Mouse (Mus musculus) neural tube, embryonic 11.5 days (tissue): ENCODE results near the gene Gpam. TPM values are rescaled to one million over a fixed set of nuclear protein-coding genes. Genes with fewer than 3 reads are reported as not detected.

Experiments
- ATAC-seq: fragments of 200-750 bp; cut with Nextera tagmentation; 2 replicates; pipeline ENCODE4 v1.8.0; 2017; ENCODE audit warnings: moderate number of reproducible peaks, mild to moderate bottlenecking, moderate TSS enrichment, moderate library complexity; ENCODE audit not compliant: insufficient read depth, low FRiP score, low TSS enrichment
- DNase-seq: peaks from one replicate; pipeline ENCODE4 v3.0.0-alpha.2; 2015; ENCODE audit warnings: low spot score
- H3K27ac ChIP-seq: fragments of 300-500 bp; sonication (generic); 2 replicates; pipeline ENCODE4 v1.5.1; 2014; ENCODE audit warnings: low read depth, mild to moderate bottlenecking, low read length
- H3K27me3 ChIP-seq: fragments of 300-500 bp; sonication (generic); 2 replicates; pipeline ENCODE4 v1.6.1; 2014; ENCODE audit warnings: mild to moderate bottlenecking, low read length, mixed read lengths; ENCODE audit not compliant: control insufficient read depth, insufficient read depth
- H3K36me3 ChIP-seq: fragments of 300-500 bp; sonication (generic); 2 replicates; pipeline ENCODE4 v1.6.1; 2014; ENCODE audit warnings: mild to moderate bottlenecking, low read length, moderate library complexity, mixed read lengths; ENCODE audit not compliant: control insufficient read depth, insufficient read depth
- H3K4me1 ChIP-seq: fragments of 300-500 bp; sonication (generic); 2 replicates; pipeline ENCODE4 v1.6.1; 2014; ENCODE audit warnings: low read length, mixed read lengths; ENCODE audit not compliant: control insufficient read depth, insufficient read depth
- H3K4me2 ChIP-seq: fragments of 300-500 bp; sonication (generic); 2 replicates; pipeline ENCODE4 v1.6.1; 2014; ENCODE audit warnings: low read depth, mild to moderate bottlenecking, moderate library complexity
- H3K4me3 ChIP-seq: fragments of 300-500 bp; sonication (generic); 2 replicates; pipeline ENCODE4 v1.5.1; 2014; ENCODE audit warnings: low read depth, low read length
- H3K9ac ChIP-seq: fragments of 300-500 bp; sonication (generic); 2 replicates; pipeline ENCODE4 v1.6.1; 2014; ENCODE audit warnings: mild to moderate bottlenecking, low read length
- H3K9me3 ChIP-seq: fragments of 300-500 bp; sonication (generic); 2 replicates; pipeline ENCODE4 v1.6.1; 2016; ENCODE audit warnings: low read length; ENCODE audit not compliant: control insufficient read depth
- WGBS: fragments of 180-500 bp; shearing (Covaris S2); extraction: QIAGEN DNeasy Blood & Tissue Kit; methylation state at CpG from one replicate; pipeline ENCODE4 v1.1.7; 2014; 5-methylcytosine and 5-hydroxymethylcytosine counted together
- polyA plus RNA-seq: library from polyadenylated mRNA; unstranded; fragments of >200 nt; fragmentation: Nextera tagmentation; extraction: Ambion mirVana; gene quantifications from 2 replicates; pipeline ENCODE4 v1.2.1, GENCODE M21; 2014

The Gpam gene
- polyA plus RNA-seq, 1 experiment from 2014 or later = 20.4 TPM

DNA sequence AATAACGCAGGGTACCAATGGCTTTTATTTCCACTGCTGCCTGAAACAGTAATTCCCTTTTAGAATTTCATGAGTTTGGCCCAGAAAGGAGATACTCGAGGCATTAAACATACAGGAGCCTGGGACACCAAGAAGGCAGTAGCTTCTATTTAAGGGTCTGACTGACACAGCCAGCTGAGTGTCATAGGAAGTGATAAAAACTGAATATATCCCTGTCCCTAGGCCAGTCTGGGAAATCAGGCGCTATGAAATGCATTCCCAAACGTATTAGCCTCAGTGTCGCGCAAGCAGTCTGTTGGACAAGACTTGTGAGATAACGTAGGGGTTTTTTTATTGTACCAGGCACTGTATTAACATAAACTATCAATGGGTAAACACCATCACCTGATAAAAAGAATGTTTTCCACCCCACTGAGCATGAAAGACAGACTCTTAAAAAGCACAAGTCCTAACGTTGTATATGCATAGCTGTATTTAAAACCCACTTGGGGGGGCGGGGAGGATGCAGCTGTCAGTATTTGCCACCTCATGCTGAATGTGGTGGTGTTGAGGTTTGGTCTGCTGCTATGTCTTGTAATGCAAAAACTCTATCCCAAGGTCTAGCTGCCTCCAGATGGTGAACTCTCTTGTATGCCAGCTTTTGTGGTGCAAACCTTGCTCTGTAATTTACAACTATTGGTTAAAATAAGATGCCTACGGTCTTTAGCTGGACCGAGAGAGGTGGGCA is 6.4 kb downstream of the Gpam start:
- no peaks in the 10 kb centered on the region for H3K36me3 ChIP-seq
- no peak overlapping the region for H3K27ac ChIP-seq
- H3K9me3 ChIP-seq = no peaks in the 10 kb centered on the region
- no peaks in the 10 kb centered on the region for H3K27me3 ChIP-seq
- ATAC-seq (no peak), DNase-seq (no peak)
- peaks cover 19% of the 10 kb centered on the region for H3K4me1 ChIP-seq
- no peak overlapping the region for H3K9ac ChIP-seq
- H3K4me2 ChIP-seq = no peak overlapping the region
- WGBS = 50% methylated on average over 11 of the region's 11 CpGs
- H3K4me3 ChIP-seq = no peak overlapping the region

DNA sequence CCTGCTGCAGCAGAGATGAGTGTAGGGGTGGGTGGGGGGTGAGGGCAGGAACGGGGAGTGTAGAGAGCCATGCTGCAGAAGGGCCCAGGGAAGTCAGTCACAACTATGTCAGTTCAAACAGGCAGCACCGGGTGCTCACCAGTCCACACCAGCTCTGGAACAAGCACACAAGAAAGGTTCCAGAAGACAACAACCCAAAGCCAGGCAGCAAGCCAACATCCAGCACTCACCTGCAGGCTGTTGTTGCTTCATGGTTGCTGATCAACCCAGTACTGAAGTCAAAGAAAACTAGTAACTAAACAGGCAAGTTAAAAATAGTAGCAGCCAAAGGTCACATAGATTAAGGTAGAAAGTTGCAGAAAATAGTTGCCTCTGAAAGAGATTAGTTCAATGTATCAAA is 7.5 kb downstream of the Gpam start:
- no peak overlapping the region for H3K9ac ChIP-seq
- WGBS = 65% methylated on average over 2 of the region's 2 CpGs
- H3K4me3 ChIP-seq = no peak overlapping the region
- H3K9me3 ChIP-seq = no peaks in the 10 kb centered on the region
- no peak for ATAC-seq
- H3K27ac ChIP-seq = no peak overlapping the region
- H3K36me3 ChIP-seq = no peaks in the 10 kb centered on the region
- H3K4me2 ChIP-seq = no peak overlapping the region
- no peak for DNase-seq
- peaks cover 19% of the 10 kb centered on the region for H3K4me1 ChIP-seq
- no peaks in the 10 kb centered on the region for H3K27me3 ChIP-seq

DNA sequence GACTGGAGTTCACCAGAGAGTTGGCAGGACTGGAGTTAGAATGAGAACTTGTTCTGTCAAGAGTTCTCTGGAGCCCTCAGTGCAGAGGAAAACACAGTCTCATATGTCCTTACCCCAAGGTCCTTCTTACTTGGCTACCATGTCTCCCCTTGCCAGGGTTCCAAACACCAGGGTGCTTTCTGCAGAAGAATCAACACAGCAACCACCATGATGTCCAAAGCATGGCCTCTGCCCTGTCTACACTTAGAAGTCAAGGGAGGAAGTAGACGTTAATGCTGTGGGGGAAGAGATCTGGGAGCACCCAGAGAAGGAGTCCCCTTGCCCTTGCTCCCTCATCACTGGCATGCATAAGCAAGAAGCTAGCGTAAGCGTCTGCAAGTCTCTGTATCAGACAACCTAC is 9.0 kb downstream of the Gpam start:
- Histone ChIP-seq H3K9ac (no peak overlapping the region), H3K36me3 (no peaks in the 10 kb centered on the region), H3K27me3 (no peaks in the 10 kb centered on the region), H3K27ac (no peak overlapping the region), H3K4me2 (no peak overlapping the region), H3K4me3 (no peak overlapping the region), H3K4me1 (peaks cover 13% of the 10 kb centered on the region), H3K9me3 (no peaks in the 10 kb centered on the region)
- WGBS = 86% methylated on average over 3 of the region's 3 CpGs
- no peak for ATAC-seq
- no peak for DNase-seq

DNA sequence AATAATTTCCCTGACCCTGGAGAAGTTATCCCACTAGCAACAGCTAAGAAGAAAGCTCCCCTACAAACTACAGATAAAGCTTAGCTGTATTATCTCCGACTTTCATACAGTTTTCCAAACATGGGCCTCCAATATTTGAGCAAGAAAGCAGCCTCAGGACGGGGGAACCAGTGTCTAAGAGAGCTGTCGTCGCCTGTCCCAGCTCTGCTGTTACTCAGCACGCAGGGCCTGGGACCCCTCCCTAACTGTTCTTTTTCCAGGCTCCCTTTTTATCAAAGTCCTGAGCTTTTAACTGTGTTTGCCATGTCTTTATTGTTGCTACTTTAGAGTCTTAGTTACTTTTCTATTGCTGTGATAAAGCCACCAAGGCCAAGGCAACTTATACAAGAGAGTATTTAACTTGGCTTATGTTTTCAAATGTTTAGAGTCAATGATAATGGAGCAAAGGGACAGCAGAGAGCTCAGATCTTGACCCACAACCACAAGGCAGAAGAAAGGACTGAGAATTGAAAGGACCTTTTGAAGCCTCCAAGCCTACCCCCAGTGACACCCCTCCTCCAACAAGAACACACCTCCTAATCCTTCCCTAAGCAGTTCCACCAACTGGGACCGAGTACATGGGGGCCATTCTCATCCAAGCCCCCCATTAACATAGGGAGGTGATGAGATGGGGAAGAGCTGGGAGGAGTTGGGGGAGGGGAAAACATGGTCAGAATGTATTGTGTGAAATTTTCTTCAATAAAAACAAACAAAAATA is 9.8 kb downstream of the Gpam start:
- no peak overlapping the region for H3K9ac ChIP-seq
- H3K27me3 ChIP-seq = no peaks in the 10 kb centered on the region
- ATAC-seq (no peak), DNase-seq (no peak)
- peaks cover 6% of the 10 kb centered on the region for H3K4me1 ChIP-seq
- 83% methylated on average over 6 of the region's 6 CpGs for WGBS
- no peak overlapping the region for H3K4me3 ChIP-seq
- H3K27ac ChIP-seq = no peak overlapping the region
- no peaks in the 10 kb centered on the region for H3K9me3 ChIP-seq
- no peaks in the 10 kb centered on the region for H3K36me3 ChIP-seq
- H3K4me2 ChIP-seq = no peak overlapping the region

DNA sequence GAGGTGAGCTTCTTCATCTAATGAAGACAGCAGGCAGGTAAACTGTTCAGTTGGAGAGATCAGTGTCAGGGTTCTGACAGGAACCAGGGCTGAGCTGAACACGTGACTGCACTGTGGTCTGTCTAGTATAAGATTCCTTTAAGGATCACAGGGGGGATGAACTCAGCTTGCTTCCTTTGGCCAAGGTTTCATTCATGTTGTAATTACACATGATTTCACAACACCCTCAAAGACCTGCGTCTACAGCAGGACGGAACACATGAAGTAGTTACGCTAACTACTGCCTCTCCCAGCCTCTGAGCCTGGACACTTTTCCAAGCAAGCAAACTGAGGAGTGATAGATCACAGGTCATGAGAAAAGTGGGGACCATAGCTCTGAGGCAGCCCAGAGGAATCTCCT is 11.5 kb downstream of the Gpam start:
- peaks cover under 1% of the 10 kb centered on the region; the same call in 1 of the 2 replicates for H3K4me1 ChIP-seq
- no peaks in the 10 kb centered on the region for H3K9me3 ChIP-seq
- no peak overlapping the region for H3K27ac ChIP-seq
- no peaks in the 10 kb centered on the region for H3K36me3 ChIP-seq
- ATAC-seq = no peak
- DNase-seq = no peak
- H3K4me2 ChIP-seq = no peak overlapping the region
- no peaks in the 10 kb centered on the region for H3K27me3 ChIP-seq
- H3K4me3 ChIP-seq = no peak overlapping the region
- H3K9ac ChIP-seq = no peak overlapping the region
- WGBS = 92% methylated on average over 4 of the region's 4 CpGs

DNA sequence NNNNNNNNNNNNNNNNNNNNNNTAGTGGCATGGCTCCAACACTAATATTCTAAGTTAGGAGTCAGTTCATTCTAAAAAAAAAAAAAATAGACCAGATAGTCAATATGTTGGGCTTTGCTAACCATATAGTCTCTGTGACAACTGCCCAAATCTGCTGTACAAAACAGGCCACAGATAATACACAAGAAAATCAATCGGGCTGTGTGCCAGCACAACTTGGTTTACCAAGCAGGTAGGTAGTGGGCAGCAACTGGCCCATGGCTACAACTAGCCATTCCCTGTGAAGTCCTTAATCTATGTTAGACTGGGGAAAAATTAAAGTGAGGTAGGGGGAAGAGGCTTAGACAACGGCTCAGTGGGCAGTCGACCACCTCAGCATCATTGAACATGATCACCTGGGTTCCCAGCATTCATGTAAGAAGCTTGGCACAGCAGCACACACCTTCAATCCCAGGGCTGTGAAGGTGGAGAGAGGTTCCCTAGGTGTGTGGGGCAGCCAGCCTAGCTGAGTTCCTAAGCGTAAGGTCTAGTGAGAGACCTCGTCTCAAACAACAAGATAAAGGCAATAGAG is 12.1 kb downstream of the Gpam start:
- no peak for DNase-seq
- Histone ChIP-seq H3K4me2 (no peak overlapping the region), H3K4me3 (no peak overlapping the region), H3K27ac (no peak overlapping the region), H3K9ac (no peak overlapping the region), H3K27me3 (no peaks in the 10 kb centered on the region), H3K36me3 (no peaks in the 10 kb centered on the region), H3K4me1 (no peaks in the 10 kb centered on the region), H3K9me3 (no peaks in the 10 kb centered on the region)
- WGBS = 95% methylated on average over 5 of the region's 5 CpGs
- no peak for ATAC-seq

DNA sequence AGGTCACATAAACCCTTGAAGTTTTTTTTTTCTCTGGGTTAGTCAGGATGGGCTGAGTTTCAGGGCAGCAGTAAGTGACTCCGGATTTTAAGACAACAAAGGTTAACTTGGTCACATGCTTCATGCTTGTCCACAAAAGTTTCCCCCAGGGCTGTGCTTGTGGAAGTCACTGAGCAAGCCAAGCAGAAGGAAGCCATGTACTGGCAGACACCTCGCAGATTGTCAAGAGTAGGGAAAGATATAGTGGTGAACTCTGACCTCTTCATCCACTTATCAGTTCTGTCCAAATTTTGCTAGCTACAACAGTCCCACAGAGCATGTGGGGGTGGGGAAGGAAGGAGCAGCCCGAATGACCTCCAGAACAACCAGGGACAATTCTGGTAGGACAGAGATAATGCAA is 19.1 kb downstream of the Gpam start:
- Histone ChIP-seq H3K9me3 (no peaks in the 10 kb centered on the region), H3K4me2 (no peak overlapping the region), H3K4me3 (no peak overlapping the region), H3K4me1 (no peaks in the 10 kb centered on the region), H3K27me3 (no peaks in the 10 kb centered on the region), H3K9ac (no peak overlapping the region), H3K27ac (no peak overlapping the region), H3K36me3 (no peaks in the 10 kb centered on the region)
- ATAC-seq = no peak
- no peak for DNase-seq
- WGBS = 63% methylated on average over 3 of the region's 3 CpGs

DNA sequence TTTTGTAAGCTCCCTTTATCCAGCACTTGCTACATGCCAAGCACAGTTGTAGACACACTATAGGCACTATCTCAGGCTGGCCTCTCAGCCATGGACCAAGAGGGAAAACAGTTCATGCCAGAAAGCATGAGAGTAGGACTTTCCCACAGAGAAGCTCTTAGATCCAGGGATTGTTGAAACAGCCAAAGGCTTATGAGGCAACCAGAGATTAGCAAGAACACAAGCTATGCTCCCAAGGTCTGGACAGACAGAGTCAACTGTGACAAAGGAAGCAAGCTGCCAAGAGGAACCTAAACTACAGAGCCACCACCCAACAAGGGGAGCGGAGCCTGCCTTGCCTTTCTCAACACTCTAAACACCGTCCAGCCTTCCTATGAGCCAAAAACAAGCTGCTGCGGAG is 21.1 kb downstream of the Gpam start:
- DNase-seq (no peak), ATAC-seq (no peak)
- no peak overlapping the region for H3K9ac ChIP-seq
- H3K9me3 ChIP-seq = no peaks in the 10 kb centered on the region
- no peak overlapping the region for H3K4me2 ChIP-seq
- no peak overlapping the region for H3K4me3 ChIP-seq
- no peaks in the 10 kb centered on the region for H3K36me3 ChIP-seq
- H3K27ac ChIP-seq = no peak overlapping the region
- WGBS = 90% methylated on average over 3 of the region's 3 CpGs
- H3K4me1 ChIP-seq = no peaks in the 10 kb centered on the region
- no peaks in the 10 kb centered on the region for H3K27me3 ChIP-seq
